Mouse (Mus musculus): ENCODE results near the gene Olfr700.
"Not testable (repeated sequence)": the region's sequence is repeated elsewhere in the genome, so short reads cannot be mapped to it uniquely, and the experiment has no call there.

Olfr700 gene

GRCm38 (mm10) chr7:106808734-106809133 is at the start of gene Olfr700:
Olfr700 (minus strand) TSS chr7:106808834.
- no peak for DNase-seq (ENCODE audit: low spot score)

- DNase-seq (ENCODE audit: low spot score) = no peak
Measured at GRCm38 (mm10) chr7:106843060-106843459, 34.4 kb upstream of the Olfr700 start, which contains the start of gene Olfr703. Olfr703 (plus strand) TSS chr7:106843360.

GRCm38 (mm10) chr7:106833793-106834192 is 25.2 kb upstream of the Olfr700 start, which contains the start of gene Olfr702:
Olfr702 (minus strand) TSS chr7:106833893.
- no peak for DNase-seq (ENCODE audit: low spot score)

GRCm38 (mm10) chr7:106818414-106818813 is 9.8 kb upstream of the Olfr700 start:
- no peak for DNase-seq (ENCODE audit: low spot score)

- DNase-seq (ENCODE audit: low spot score) = peak; percentile 38
Measured at GRCm38 (mm10) chr7:106815775-106816174, 7.1 kb upstream of the Olfr700 start.

- DNase-seq (ENCODE audit: low spot score) = no peak
Measured at GRCm38 (mm10) chr7:106813829-106814228, 5.2 kb upstream of the Olfr700 start, which contains the start of gene Olfr701. Olfr701 (plus strand) TSS chr7:106814129.

- no peak for DNase-seq (ENCODE audit: low spot score)
Measured at GRCm38 (mm10) chr7:106793098-106793497, 15.5 kb downstream of the Olfr700 start, which contains the start of gene Olfr699. Olfr699 (minus strand) TSS chr7:106793198.

GRCm38 (mm10) chr7:106788330-106788729 is 20.3 kb downstream of the Olfr700 start:
- no peak for DNase-seq (ENCODE audit: low spot score)

- DNase-seq (ENCODE audit: low spot score) = not testable (repeated sequence)
Measured at GRCm38 (mm10) chr7:106761008-106761407, 47.6 kb downstream of the Olfr700 start.

- no peak for DNase-seq (ENCODE audit: low spot score)
Measured at GRCm38 (mm10) chr7:106758800-106759199, 49.8 kb downstream of the Olfr700 start.
